Mouse (Mus musculus): ENCODE data around the gene Zfp74.

Zfp74 gene

DNA sequence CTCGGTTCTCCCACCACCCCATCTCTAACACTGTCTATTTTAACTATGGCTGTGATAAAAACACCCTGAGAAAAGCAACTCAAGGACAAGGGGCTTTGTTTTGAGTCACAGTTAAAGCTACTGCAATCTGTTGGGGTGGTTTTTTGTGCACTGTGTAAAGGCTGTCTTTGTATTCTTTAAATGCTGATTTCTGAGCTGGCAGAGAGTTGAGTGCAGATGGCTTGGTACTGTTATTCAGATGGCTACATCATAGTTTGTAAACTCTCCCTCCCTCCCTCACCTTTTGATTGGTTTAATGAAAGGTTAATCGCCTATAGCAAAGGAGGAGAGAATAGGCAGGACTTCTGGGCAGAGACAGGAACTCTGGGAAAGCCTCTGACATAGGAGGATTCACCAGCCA lies 9.7 kb downstream of the Zfp74 start:
- no peak for DNase-seq (ENCODE audit: low read depth, low spot score)

DNA sequence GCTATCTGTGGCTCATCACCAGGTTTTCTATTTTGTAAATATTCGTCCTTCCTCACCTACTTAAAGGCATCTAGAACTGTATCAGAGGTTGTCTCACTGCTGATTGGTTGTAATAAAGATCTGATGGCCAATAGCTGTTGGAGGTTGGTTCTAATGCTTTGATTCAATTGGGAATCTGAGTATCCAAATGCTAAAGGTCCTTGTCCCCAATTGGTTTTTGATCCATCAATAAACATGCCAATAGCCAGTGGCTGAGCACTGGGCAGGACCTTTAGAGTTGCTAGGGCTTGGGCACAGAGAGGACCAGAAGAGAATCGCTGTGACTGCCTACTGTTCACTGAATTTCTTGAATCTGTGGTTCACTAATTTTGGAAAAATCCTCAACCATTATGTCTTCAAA lies 10.2 kb downstream of the Zfp74 start:
- DNase-seq (ENCODE audit: low read depth, low spot score): no peak

- DNase-seq (ENCODE audit: low read depth, low spot score): no peak
Observed at GRCm38 (mm10) chr7:29942740-29943139, 11.1 kb downstream of the Zfp74 start.

GRCm38 (mm10) chr7:29941027-29941426 lies 12.9 kb downstream of the Zfp74 start:
- DNase-seq (ENCODE audit: low read depth, low spot score): no peak

GRCm38 (mm10) chr7:29938856-29939255 lies 15.0 kb downstream of the Zfp74 start:
- no peak for DNase-seq (ENCODE audit: low read depth, low spot score)

DNA sequence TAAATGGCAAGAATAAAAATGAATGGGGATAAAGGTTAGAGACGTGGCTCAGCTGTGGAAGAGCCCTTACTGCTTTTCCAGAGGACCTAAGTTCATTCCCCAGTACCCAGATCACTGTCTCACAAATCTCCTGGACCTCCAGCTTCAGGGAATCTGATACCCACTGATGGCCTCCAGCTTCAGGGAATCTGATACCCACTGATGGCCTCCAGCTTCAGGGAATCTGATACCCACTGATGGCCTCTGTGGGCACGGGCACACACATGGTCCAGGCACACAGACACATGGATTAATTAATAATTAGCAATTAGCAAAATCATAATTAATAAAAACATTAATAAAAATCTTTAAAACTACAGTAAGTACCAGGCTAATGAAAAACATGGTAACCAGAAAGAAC lies 31.1 kb downstream of the Zfp74 start:
- DNase-seq (ENCODE audit: low read depth, low spot score): no peak

- DNase-seq (ENCODE audit: low read depth, low spot score): no peak
Observed at GRCm38 (mm10) chr7:29921439-29922093, 32.3 kb downstream of the Zfp74 start.

- no peak for DNase-seq (ENCODE audit: low read depth, low spot score)
Observed at GRCm38 (mm10) chr7:29918062-29918453, 35.8 kb downstream of the Zfp74 start.

DNA sequence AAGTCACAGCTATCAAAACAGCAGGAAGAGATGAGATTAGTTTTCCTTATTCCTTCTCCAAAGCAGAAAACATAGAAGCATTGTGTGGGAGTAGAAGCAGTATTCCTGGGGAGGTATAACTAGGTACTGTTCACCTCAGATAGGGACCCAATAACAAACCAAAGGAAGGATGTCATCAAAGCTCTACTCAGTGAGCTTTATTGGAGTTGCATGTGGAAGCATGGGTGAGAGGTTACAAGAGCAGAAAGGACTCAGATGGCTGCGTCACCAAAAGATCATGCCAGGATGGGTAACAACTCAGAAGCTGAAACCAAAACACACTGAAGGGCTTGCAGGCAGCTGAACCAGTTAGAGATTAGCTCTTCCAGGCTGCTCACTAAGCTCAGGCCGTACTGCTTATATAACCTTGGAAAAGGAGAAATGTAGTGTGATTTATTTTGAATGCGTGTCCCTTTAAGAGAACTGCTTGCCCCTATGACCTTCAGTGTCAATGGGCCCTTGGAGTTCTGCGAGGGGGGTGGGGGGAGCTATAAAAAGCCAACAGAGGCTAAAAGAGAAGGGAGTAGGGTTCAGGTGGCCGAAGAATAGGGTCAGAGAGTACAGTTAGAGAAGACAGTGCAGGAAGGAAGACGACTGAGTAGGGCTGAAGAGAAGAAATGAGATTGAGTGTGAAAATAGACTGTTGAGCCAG lies 36.4 kb downstream of the Zfp74 start:
- DNase-seq (ENCODE audit: low read depth, low spot score): no peak

DNA sequence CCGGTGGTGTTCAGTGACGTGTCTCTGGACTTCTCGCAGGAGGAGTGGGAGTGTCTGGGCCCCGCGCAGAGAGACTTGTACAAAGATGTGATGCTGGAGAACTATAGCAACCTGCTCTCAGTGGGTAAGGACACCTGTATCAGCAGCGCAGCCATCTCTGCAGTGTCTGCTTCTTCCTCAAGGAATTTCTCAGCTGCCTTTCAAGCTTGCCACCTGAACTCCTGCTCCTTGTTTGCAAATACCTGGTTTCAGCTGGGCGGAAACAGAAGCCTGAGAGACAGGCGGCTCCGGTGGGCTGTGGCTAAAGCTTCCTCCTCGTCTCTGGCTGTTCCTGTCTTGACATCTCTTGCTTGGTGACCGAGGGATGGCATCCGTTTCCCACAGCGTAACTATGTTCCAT lies 41.7 kb downstream of the Zfp74 start:
- no peak for DNase-seq (ENCODE audit: low read depth, low spot score)

DNA sequence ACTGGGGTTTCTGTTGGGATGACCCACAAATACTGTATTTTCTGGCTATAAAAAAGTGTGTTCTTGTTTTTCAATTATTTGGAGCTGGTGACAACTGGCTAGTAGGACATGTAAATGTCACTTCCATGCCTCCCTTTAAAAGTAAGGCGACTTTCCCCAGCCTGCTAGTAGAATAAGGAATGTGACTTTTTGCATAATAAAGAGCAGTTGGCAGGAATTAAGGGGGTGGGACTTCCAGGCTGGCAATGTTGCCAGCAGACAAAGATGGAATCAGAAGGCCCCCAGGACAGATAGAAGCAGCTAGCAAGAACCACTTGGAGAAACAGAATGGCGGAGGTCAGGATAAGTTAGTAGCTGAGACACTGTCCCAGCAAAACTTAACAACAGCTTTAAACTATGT lies 43.6 kb downstream of the Zfp74 start:
- no peak for DNase-seq (ENCODE audit: low read depth, low spot score)

GRCm38 (mm10) chr7:29908130-29908950 lies 45.5 kb downstream of the Zfp74 start, which contains the start of gene Zfp383:
Gene Zfp383, plus strand, starts transcription at chr7:29908223.
- peak; percentile 79 for DNase-seq (ENCODE audit: low read depth, low spot score)

GRCm38 (mm10) chr7:29907206-29907605 lies 46.7 kb downstream of the Zfp74 start:
- DNase-seq (ENCODE audit: low read depth, low spot score): no peak

GRCm38 (mm10) chr7:29906682-29907058 lies 47.2 kb downstream of the Zfp74 start:
- DNase-seq (ENCODE audit: low read depth, low spot score): no peak

GRCm38 (mm10) chr7:29905966-29906681 lies 47.8 kb downstream of the Zfp74 start, which contains the start of gene Zfp27:
Gene Zfp27, minus strand, starts transcription at chr7:29906572.
- DNase-seq (ENCODE audit: low read depth, low spot score): peak; percentile 92

GRCm38 (mm10) chr7:29904101-29904500 lies 49.8 kb downstream of the Zfp74 start:
- DNase-seq (ENCODE audit: low read depth, low spot score): no peak

- DNase-seq (ENCODE audit: low read depth, low spot score): no peak
Observed at GRCm38 (mm10) chr7:29898351-29898750, 55.5 kb downstream of the Zfp74 start.

- no peak for DNase-seq (ENCODE audit: low read depth, low spot score)
Observed at GRCm38 (mm10) chr7:29892756-29893155, 61.1 kb downstream of the Zfp74 start.

DNA sequence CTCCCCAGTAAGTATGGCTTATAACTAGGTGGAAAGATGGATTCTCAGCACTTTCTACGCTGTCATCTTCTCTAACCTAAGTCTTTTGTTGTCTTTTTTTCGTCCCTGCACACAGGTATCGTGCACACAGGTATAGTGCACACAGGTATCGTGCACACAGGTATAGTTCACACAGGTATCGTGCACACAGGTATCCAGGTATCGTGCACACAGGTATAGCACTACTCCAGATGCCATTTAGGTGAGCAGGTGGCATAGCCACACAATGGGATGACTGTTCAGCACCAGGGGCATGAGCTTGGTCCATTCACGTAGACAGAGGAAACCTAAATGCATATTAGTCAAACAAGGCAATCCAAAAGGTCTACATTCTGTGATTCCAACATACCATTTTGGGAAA lies 63.4 kb downstream of the Zfp74 start:
- no peak for DNase-seq (ENCODE audit: low read depth, low spot score)

DNA sequence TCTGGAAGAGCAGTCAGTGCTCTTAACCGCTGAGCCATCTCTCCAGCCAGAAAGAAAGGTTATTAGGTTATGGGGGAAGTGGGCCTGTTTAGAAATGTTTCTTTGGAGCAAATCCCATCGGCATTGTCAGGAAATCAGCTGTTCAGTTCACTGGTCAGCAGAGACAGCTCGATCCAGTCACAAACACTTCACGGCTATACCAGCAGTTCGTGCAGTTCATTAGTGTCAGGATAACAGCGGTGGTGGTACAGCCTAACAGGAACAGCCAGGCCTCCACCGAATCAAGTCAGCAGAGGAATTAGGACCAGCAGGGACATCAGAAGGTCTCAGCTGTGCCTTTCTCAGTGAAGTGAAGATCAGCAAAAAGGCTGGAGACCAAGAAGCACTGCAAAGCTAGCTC lies 73.0 kb downstream of the Zfp74 start:
- no peak for DNase-seq (ENCODE audit: low read depth, low spot score)

Measured in brain, embryonic 18.5 days (tissue).